Mouse (Mus musculus) small intestine, adult 2 months (tissue): ENCODE measurements around the gene Nsl1.

ENCODE experiments used
- CTCF ChIP-seq: fragments of 200-500 bp; IDR thresholded peaks from 2 replicates; pipeline ENCODE4 v1.5.1; 2012; ENCODE audit warnings: low read depth, mild to moderate bottlenecking, control low read depth, inconsistent platforms, low read length, moderate library complexity, mixed read lengths; ENCODE audit not compliant: insufficient replicate concordance, insufficient read length; ENCODE audit errors: extremely low read depth
- POLR2A ChIP-seq: fragments of 200-500 bp; IDR thresholded peaks from 2 replicates; pipeline ENCODE4 v1.6.1; 2012; ENCODE audit warnings: low read depth, mild to moderate bottlenecking, control low read depth, inconsistent platforms, low read length, moderate library complexity

DNA sequence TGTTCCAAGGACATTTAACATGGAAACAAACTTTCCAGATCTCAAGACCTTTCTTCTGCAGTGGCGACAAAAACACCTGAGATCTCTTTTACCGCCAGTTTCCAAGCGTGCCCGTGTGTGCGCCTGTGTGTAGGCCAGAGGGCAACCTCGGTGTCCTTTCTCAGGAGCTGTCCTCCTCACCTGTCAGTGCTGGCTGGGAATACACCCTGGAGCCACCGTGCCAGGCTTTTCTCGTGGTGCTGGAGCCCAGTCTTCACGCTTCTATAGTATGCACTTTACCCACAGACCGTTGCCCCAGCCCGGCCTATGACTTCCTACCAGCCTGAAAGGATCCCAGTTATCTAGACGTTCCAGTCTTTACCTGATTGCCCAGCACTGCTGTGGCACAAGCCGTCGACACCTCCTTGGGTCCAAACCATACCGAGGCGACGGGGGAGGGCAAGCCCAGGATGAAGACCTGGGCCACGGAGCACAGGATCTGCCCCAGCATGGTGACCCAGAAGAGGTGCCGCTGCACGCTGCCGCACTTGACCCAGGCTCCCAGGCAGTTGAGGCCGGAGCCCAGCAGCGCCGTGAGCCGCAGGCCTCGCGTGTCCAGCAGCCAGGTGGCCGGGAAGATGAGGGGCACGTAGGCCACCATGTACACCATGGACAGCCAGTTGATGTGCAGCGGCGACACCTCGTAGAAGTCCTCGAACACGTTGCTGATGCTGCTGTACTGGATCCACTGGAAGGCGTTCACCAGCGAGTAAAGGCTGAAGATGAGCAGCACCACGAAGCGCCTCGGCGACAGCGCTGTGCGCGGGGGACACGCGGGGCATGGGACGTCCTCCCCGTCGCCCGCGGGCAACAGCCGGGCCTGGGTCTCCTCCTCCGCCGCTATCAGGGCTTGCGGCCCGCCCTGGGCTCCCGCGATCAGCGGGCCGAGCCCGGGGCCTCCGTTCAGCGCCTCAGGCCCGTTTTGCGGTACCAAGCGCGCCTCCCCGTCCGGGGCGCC, 37.5 kb upstream of the Nsl1 start:
- no peak for TF ChIP-seq CTCF
- no peak for TF ChIP-seq POLR2A
